Mouse (Mus musculus) MEL (cell line): Measurements from ENCODE around the gene Rnf26. TPM values are rescaled to one million over a fixed set of nuclear protein-coding genes. Genes with fewer than 3 reads are reported as not detected.
A peak's percentile ranks its signal among the peaks of the same experiment; 100 is the strongest.

ENCODE experiments used
- DNase-seq: peaks from one replicate; pipeline ENCODE4 v3.0.0; 2011; ENCODE audit warnings: low read depth, low spot score
- H3K27ac ChIP-seq: 2 replicates; pipeline ENCODE4 v1.5.1; 2012; ENCODE audit warnings: low read depth, mild to moderate bottlenecking, control low read depth, low read length, moderate library complexity; ENCODE audit not compliant: control insufficient read depth
- H3K27me3 ChIP-seq, 2 experiments: fragments of 150-350 bp in 1 of 2; sonication (generic) in 1 of 2; 2 replicates each; pipeline ENCODE4 v1.6.1; 2012; ENCODE audit warnings: low read length in 2 of 2, mild to moderate bottlenecking in 2 of 2, improper control_type of control experiment in 1 of 2, moderate library complexity in 1 of 2; ENCODE audit not compliant: insufficient read depth in 2 of 2, control insufficient read depth in 1 of 2
- H3K36me3 ChIP-seq, 2 experiments: 2 replicates each; pipeline ENCODE4 v1.6.1; 2012 to 2014; ENCODE audit warnings: low read length in 2 of 2, improper control_type of control experiment in 1 of 2, inconsistent platforms in 1 of 2, mild to moderate bottlenecking in 1 of 2; ENCODE audit not compliant: insufficient read depth in 2 of 2, control insufficient read depth in 1 of 2
- H3K4me1 ChIP-seq, 2 experiments: fragments of 150-350 bp in 1 of 2; sonication (generic) in 1 of 2; 2 replicates each; pipeline ENCODE4 v1.6.1; 2012; ENCODE audit warnings: low read length in 2 of 2, improper control_type of control experiment in 1 of 2, mild to moderate bottlenecking in 1 of 2; ENCODE audit not compliant: insufficient read depth in 2 of 2, control insufficient read depth in 1 of 2
- H3K4me3 ChIP-seq, 2 experiments: fragments of 150-350 bp in 1 of 2; sonication (generic) in 1 of 2; 2 replicates each; pipeline ENCODE4 v1.5.1; 2012; ENCODE audit warnings: low read depth in 2 of 2, low read length in 2 of 2, mild to moderate bottlenecking in 2 of 2, moderate library complexity in 2 of 2, control low read depth in 1 of 2, improper control_type of control experiment in 1 of 2; ENCODE audit not compliant: control insufficient read depth in 1 of 2, insufficient read depth in 1 of 2
- H3K79me2 ChIP-seq: 2 replicates; pipeline ENCODE4 v1.6.1; 2012; ENCODE audit warnings: mild to moderate bottlenecking, low read length, moderate library complexity; ENCODE audit not compliant: control insufficient read depth, poor library complexity, insufficient read depth
- H3K9ac ChIP-seq: 2 replicates; pipeline ENCODE4 v1.6.1; 2012; ENCODE audit warnings: low read depth, mild to moderate bottlenecking, control low read depth, low read length, moderate library complexity; ENCODE audit not compliant: control insufficient read depth, poor library complexity, severe bottlenecking
- H3K9me3 ChIP-seq: fragments of 150-350 bp; sonication (generic); replicated peaks from 2 replicates; pipeline ENCODE4 v1.6.1; 2012; ENCODE audit warnings: mild to moderate bottlenecking, low read length, improper control_type of control experiment, moderate library complexity; ENCODE audit not compliant: insufficient read depth
- CHD2 ChIP-seq: IDR thresholded peaks from 2 replicates; pipeline ENCODE4 v1.6.1; 2011; ENCODE audit warnings: low read length, improper control_type of control experiment
- CTCF ChIP-seq, 3 experiments: IDR thresholded peaks in 2 of 3; conservative IDR thresholded peaks in 1 of 3; 2 replicates each; pipeline ENCODE4 v1.5.1; 2011 to 2012; ENCODE audit warnings: low read length in 3 of 3, low read depth in 2 of 3, mild to moderate bottlenecking in 2 of 3, improper control_type of control experiment in 1 of 3, inconsistent platforms in 1 of 3, mixed read lengths in 1 of 3, moderate library complexity in 1 of 3; ENCODE audit not compliant: control insufficient read depth in 1 of 3, insufficient read depth in 1 of 3, poor library complexity in 1 of 3, severe bottlenecking in 1 of 3
- MAFK ChIP-seq: IDR thresholded peaks from 2 replicates; pipeline ENCODE4 v1.6.1; 2011; ENCODE audit warnings: low read depth, mild to moderate bottlenecking, low read length, improper control_type of control experiment, borderline replicate concordance
- MAX ChIP-seq: IDR thresholded peaks from 2 replicates; pipeline ENCODE4 v1.6.1; 2011; ENCODE audit warnings: low read length, improper control_type of control experiment
- MAZ ChIP-seq: IDR thresholded peaks from 2 replicates; pipeline ENCODE4 v1.6.1; 2012; ENCODE audit warnings: low read depth, mild to moderate bottlenecking, inconsistent platforms, low read length, improper control_type of control experiment
- MEF2A ChIP-seq: IDR thresholded peaks from 2 replicates; pipeline ENCODE4 v1.6.1; 2014; ENCODE audit warnings: low read depth, mild to moderate bottlenecking, inconsistent platforms, low read length, improper control_type of control experiment; ENCODE audit not compliant: poor library complexity, insufficient replicate concordance, severe bottlenecking; ENCODE audit errors: extremely low read depth
- MXI1 ChIP-seq: IDR thresholded peaks from 2 replicates; pipeline ENCODE4 v1.6.1; 2011; ENCODE audit warnings: mild to moderate bottlenecking, low read depth, low read length, improper control_type of control experiment
- MYC ChIP-seq: IDR thresholded peaks from 2 replicates; pipeline ENCODE4 v1.6.1; 2011; ENCODE audit warnings: low read depth, mild to moderate bottlenecking, low read length, improper control_type of control experiment, moderate library complexity
- NRF1 ChIP-seq: IDR thresholded peaks from 2 replicates; pipeline ENCODE4 v1.6.1; 2014; ENCODE audit warnings: low read depth, mild to moderate bottlenecking, inconsistent platforms, low read length, improper control_type of control experiment, moderate library complexity; ENCODE audit not compliant: poor library complexity, insufficient read depth, severe bottlenecking
- RAD21 ChIP-seq: IDR thresholded peaks from 2 replicates; pipeline ENCODE4 v1.6.1; 2011; ENCODE audit warnings: mild to moderate bottlenecking, low read depth, low read length, improper control_type of control experiment
- RCOR1 ChIP-seq: IDR thresholded peaks from 2 replicates; pipeline ENCODE4 v1.6.1; 2012; ENCODE audit warnings: low read depth, mild to moderate bottlenecking, inconsistent platforms, low read length, improper control_type of control experiment
- SIN3A ChIP-seq: IDR thresholded peaks from 2 replicates; pipeline ENCODE4 v1.6.1; 2012; ENCODE audit warnings: low read length, improper control_type of control experiment, inconsistent platforms
- SMC3 ChIP-seq: IDR thresholded peaks from 2 replicates; pipeline ENCODE4 v1.6.1; 2011; ENCODE audit warnings: low read depth, low read length, improper control_type of control experiment
- TAL1 ChIP-seq: IDR thresholded peaks from 2 replicates; pipeline ENCODE4 v1.6.1; 2012; ENCODE audit warnings: mild to moderate bottlenecking, inconsistent platforms, low read length, moderate library complexity, mixed read lengths
- UBTF ChIP-seq: IDR thresholded peaks from 2 replicates; pipeline ENCODE4 v1.6.1; 2012; ENCODE audit warnings: low read depth, mild to moderate bottlenecking, inconsistent platforms, low read length, improper control_type of control experiment, moderate library complexity, borderline replicate concordance; ENCODE audit not compliant: insufficient read depth
- USF1 ChIP-seq: IDR thresholded peaks from 2 replicates; pipeline ENCODE4 v1.6.1; 2014; ENCODE audit warnings: low read depth, mild to moderate bottlenecking, inconsistent platforms, low read length, improper control_type of control experiment, moderate library complexity
- USF2 ChIP-seq, 2 experiments: IDR thresholded peaks; 2 replicates each; pipeline ENCODE4 v1.6.1; 2011 to 2012; ENCODE audit warnings: improper control_type of control experiment in 2 of 2, low read length in 2 of 2, borderline replicate concordance in 1 of 2, inconsistent platforms in 1 of 2, low read depth in 1 of 2, mild to moderate bottlenecking in 1 of 2; ENCODE audit not compliant: insufficient read depth in 1 of 2
- ZC3H11A ChIP-seq: IDR thresholded peaks from 2 replicates; pipeline ENCODE4 v1.6.1; 2012; ENCODE audit warnings: low read depth, mild to moderate bottlenecking, inconsistent platforms, low read length, improper control_type of control experiment
- polyA plus RNA-seq, 2 experiments: library from polyadenylated mRNA; stranded (reverse) in 1 of 2; unstranded in 1 of 2; fragments of >175 nt in 1 of 2; fragments of >200 nt in 1 of 2; gene quantifications; 2 replicates each; pipeline versions ENCODE4 v1.2.1 to v1.2.4; 2012; ENCODE audit warnings: low replicate concordance in 2 of 2, low read depth in 1 of 2; ENCODE audit not compliant: insufficient read length in 2 of 2, insufficient read depth in 1 of 2, missing spikeins in 1 of 2
- total RNA-seq: library from RNA; depleted of rRNA; stranded (reverse); fragments of 300-350 nt; gene quantifications from 2 replicates; pipeline ENCODE4 v1.2.3, GENCODE M21; 2012

Gene Rnf26
- total and polyA plus RNA-seq, 3 experiments: 14.0 to 55.1 TPM; not detected in 1

GRCm38 (mm10) chr9:44074395-44075275, 38.7 kb downstream of the Rnf26 start:
- DNase-seq: peak; percentile 85
- Histone ChIP-seq H3K27ac (no peak overlapping the region), H3K4me3 (no peak overlapping the region), H3K4me1 (peaks cover 0 to 9% of the 10 kb centered on the region in 2 experiments; a peak in 2 of 4 replicates), H3K9ac (no peak overlapping the region), H3K79me2 (no peaks in the 10 kb centered on the region), H3K9me3 (no peaks in the 10 kb centered on the region), H3K36me3 (peaks cover 0 to 3% of the 10 kb centered on the region in 2 experiments; a peak in 1 of 4 replicates), H3K27me3 (no peaks in the 10 kb centered on the region)
- TF ChIP-seq MAX (no peak), MEF2A (no peak), CTCF (IDR thresholded peaks at IDR 0.05 in 2 of 3, conservative IDR thresholded peaks at IDR 0.05 in 1 of 3; ENCODE audit: control insufficient read depth in 1 of 3, insufficient read depth in 1 of 3, low read depth in 2 of 3, low read length in 3 of 3, poor library complexity in 1 of 3, severe bottlenecking in 1 of 3) (peak; percentile 73 to 82 (median 82)), USF1 (no peak), USF2 (IDR thresholded peaks at IDR 0.05; ENCODE audit: borderline replicate concordance in 1 of 2, insufficient read depth in 1 of 2, low read depth in 1 of 2, low read length in 2 of 2) (no peak), RAD21 (peak; percentile 70), SMC3 (peak; percentile 60)

- Histone ChIP-seq H3K4me3 (no peak overlapping the region), H3K9me3 (no peaks in the 10 kb centered on the region), H3K27me3 (no peaks in the 10 kb centered on the region), H3K36me3 (no peaks in the 10 kb centered on the region), H3K4me1 (0 out of 4 replicates have a peak, but pooled peaks cover 0 to under 1% of the 10 kb centered on the region in 2 experiments), H3K79me2 (no peaks in the 10 kb centered on the region), H3K9ac (no peak overlapping the region), H3K27ac (no peak overlapping the region)
- no peak for DNase-seq
- no peak for TF ChIP-seq NRF1
- no peak for TF ChIP-seq MXI1
- no peak for TF ChIP-seq USF1
- TF ChIP-seq USF2 (IDR thresholded peaks at IDR 0.05; ENCODE audit: borderline replicate concordance in 1 of 2, insufficient read depth in 1 of 2, low read depth in 1 of 2, low read length in 2 of 2): no peak
- no peak for TF ChIP-seq MAZ
- TF ChIP-seq MEF2A: no peak
- no peak for TF ChIP-seq TAL1
- TF ChIP-seq SIN3A: no peak
- TF ChIP-seq MYC: no peak
- no peak for TF ChIP-seq MAFK
- no peak for TF ChIP-seq ZC3H11A
- TF ChIP-seq CHD2: no peak
- no peak for TF ChIP-seq RCOR1
- TF ChIP-seq UBTF: no peak
Observed at GRCm38 (mm10) chr9:44073115-44073514, 40.2 kb downstream of the Rnf26 start.
